Mouse (Mus musculus): Measurements from ENCODE around the gene Igsf8.

- TF ChIP-seq POLR2A (IDR thresholded peaks at IDR 0.05; ENCODE audit: insufficient read depth, low read depth, low read length), result no peak
- TF ChIP-seq CTCF (IDR thresholded peaks at IDR 0.05), result no peak
- TF ChIP-seq EP300 (IDR thresholded peaks at IDR 0.05; ENCODE audit: insufficient read depth, low read depth, low read length), result no peak
These were observed 41.4 kb downstream of the Igsf8 start for GRCm38 (mm10) chr1:172302851-172303250.
